Mouse (Mus musculus) c-Kit-negative CD71-positive TER-119-positive erythroid progenitor cells, embryonic 14.5 days (primary cell): ENCODE measurements around the gene Secisbp2l.

Experiments used
- DNase-seq: peaks from one replicate; pipeline ENCODE4 v3.0.0-alpha.2; 2013; ENCODE audit warnings: low read depth, low spot score

Secisbp2l gene

GRCm38 (mm10) chr2:125706510-125706921 is 76.2 kb downstream of the Secisbp2l start:
- no peak for DNase-seq

DNA sequence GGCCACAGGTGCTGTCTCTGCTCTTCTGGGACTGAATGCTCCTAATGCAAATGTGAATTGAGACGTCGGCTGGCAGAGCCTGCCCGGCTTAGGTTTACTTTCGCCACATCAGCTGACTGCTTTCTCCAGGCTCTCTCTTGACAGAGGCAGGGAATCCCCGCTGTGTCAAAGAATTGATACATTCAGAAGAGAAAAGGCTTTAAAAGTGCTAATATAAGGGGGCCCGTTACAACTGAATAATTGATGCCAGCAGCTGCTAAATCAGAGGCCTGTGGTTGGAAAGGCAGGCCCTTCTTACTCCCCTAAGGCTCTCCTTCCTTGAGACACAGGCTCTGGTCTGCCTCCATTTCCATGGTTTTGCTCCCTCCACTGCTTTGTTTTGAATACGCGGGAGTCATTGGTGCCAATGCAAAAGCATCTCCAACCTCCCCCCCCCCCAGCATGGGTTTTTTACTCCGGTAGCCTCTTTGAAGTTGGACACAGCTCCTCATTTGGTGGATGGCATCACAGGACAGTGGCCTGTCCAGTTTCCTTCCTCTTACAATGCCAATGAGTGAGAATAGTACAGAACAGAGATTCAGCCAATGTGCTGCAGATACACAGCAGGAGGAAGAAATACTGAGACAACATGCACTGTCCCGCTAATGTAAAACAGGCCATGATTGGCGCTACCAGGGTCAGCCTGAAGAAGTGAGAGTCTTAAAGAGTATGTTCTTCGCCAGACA is 77.6 kb downstream of the Secisbp2l start:
- no peak for DNase-seq

- DNase-seq, result no peak
Observed at GRCm38 (mm10) chr2:125702851-125703250, 79.8 kb downstream of the Secisbp2l start.

GRCm38 (mm10) chr2:125701606-125702005 is 81.1 kb downstream of the Secisbp2l start:
- DNase-seq, result no peak

DNA sequence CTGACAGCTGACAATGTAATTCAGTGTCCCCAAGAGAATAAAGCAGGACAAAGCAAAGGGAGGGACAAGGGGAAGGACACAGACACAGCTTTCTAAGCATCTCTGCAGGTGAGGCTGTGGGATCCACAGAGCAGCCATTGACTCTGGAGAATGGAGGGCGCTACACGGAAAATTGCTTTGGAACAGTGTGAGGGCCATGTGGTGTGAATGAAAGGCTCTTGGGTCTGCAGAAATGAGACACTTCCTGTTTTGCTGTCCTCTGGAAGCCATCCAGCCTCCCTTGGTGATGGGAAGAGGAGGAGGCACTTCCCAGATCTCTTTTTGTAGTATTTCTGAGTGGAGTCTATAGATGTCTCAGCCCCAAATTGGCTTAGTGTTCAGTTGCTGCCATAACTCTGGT is 86.5 kb downstream of the Secisbp2l start:
- no peak for DNase-seq

DNA sequence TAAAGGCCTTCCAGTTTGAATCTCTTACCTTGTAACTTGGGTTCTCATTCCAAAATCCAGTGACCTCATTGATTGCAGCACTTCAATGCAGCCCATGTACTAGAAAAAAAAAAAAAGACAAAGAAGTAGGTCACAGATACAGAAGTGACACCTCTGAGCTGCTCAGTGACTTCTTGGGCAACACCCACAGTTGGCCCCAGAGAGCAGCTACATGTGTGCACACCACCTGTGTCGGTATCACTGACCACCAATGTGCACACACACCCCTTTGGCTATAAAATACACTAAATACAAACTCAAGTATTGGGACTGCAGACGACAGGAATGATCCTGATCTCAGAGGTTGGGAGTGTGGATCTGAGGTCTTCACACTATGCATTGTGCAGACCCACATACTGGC is 87.9 kb downstream of the Secisbp2l start:
- no peak for DNase-seq

GRCm38 (mm10) chr2:125692010-125692409 is 90.7 kb downstream of the Secisbp2l start:
- no peak for DNase-seq
